Mouse (Mus musculus) hindbrain, embryonic 11.5 days (tissue): ENCODE measurements around the gene Zfp987. TPM values are rescaled to one million over a fixed set of nuclear protein-coding genes. Genes with fewer than 3 reads are reported as not detected.
"Not testable (repeated sequence)": the region's sequence is repeated elsewhere in the genome, so short reads cannot be mapped to it uniquely, and the experiment has no call there.

ENCODE experiments used
- ATAC-seq: fragments of 200-750 bp; cut with Nextera tagmentation; 2 replicates; pipeline ENCODE4 v1.8.0; 2017; ENCODE audit warnings: mild to moderate bottlenecking, moderate TSS enrichment, moderate library complexity; ENCODE audit not compliant: low FRiP score
- DNase-seq: peaks from one replicate; pipeline ENCODE4 v3.0.0-alpha.2; 2015; ENCODE audit warnings: low spot score
- H3K27ac ChIP-seq: fragments of 300-500 bp; sonication (generic); 2 replicates; pipeline ENCODE4 v1.5.1; 2014; ENCODE audit warnings: mild to moderate bottlenecking, low read depth, low read length
- H3K27me3 ChIP-seq: fragments of 300-500 bp; sonication (generic); 2 replicates; pipeline ENCODE4 v1.6.1; 2014; ENCODE audit warnings: mild to moderate bottlenecking, low read length, moderate library complexity, mixed read lengths; ENCODE audit not compliant: control insufficient read depth, insufficient read depth
- H3K36me3 ChIP-seq: fragments of 300-500 bp; sonication (generic); 2 replicates; pipeline ENCODE4 v1.6.1; 2014; ENCODE audit warnings: mild to moderate bottlenecking, low read length, moderate library complexity, mixed read lengths; ENCODE audit not compliant: control insufficient read depth, insufficient read depth
- H3K4me1 ChIP-seq: fragments of 300-500 bp; sonication (generic); replicated peaks from 2 replicates; pipeline ENCODE4 v1.6.1; 2014; ENCODE audit warnings: low read length, mixed read lengths; ENCODE audit not compliant: control insufficient read depth, insufficient read depth
- H3K4me2 ChIP-seq: fragments of 300-500 bp; sonication (generic); replicated peaks from 2 replicates; pipeline ENCODE4 v1.6.1; 2014; ENCODE audit warnings: mild to moderate bottlenecking, low read depth, low read length
- H3K4me3 ChIP-seq: fragments of 300-500 bp; sonication (generic); 2 replicates; pipeline ENCODE4 v1.5.1; 2014; ENCODE audit warnings: low read depth, low read length
- H3K9ac ChIP-seq: fragments of 300-500 bp; sonication (generic); 2 replicates; pipeline ENCODE4 v1.6.1; 2014; ENCODE audit warnings: low read depth, low read length
- H3K9me3 ChIP-seq: fragments of 300-500 bp; sonication (generic); 2 replicates; pipeline ENCODE4 v1.6.1; 2016; ENCODE audit warnings: low read length; ENCODE audit not compliant: control insufficient read depth
- WGBS: fragments of 180-500 bp; shearing (Covaris S2); extraction: QIAGEN DNeasy Blood & Tissue Kit; methylation state at CpG from one replicate; pipeline ENCODE4 v1.1.7; 2014; 5-methylcytosine and 5-hydroxymethylcytosine counted together
- polyA plus RNA-seq: library from polyadenylated mRNA; unstranded; fragments of >200 nt; fragmentation: Nextera tagmentation; extraction: Ambion mirVana; gene quantifications from 2 replicates; pipeline ENCODE4 v1.2.1, GENCODE M21; 2014

Zfp987 gene
- polyA plus RNA-seq, 1 experiment from 2014 or later = not detected

- not testable (repeated sequence) for H3K4me1 ChIP-seq, H3K9ac ChIP-seq, DNase-seq, H3K4me2 ChIP-seq, H3K27me3 ChIP-seq, ATAC-seq, H3K36me3 ChIP-seq, H3K27ac ChIP-seq, H3K4me3 ChIP-seq, H3K9me3 ChIP-seq
- 85% methylated on average over 6 of the region's 6 CpGs for WGBS
These were observed 34.1 kb upstream of the Zfp987 start for GRCm38 (mm10) chr4:146063001-146063400.

GRCm38 (mm10) chr4:146063621-146064020 lies 33.5 kb upstream of the Zfp987 start:
- not testable (repeated sequence) for H3K27ac ChIP-seq, H3K4me3 ChIP-seq, H3K9ac ChIP-seq, H3K36me3 ChIP-seq, H3K4me2 ChIP-seq, ATAC-seq, H3K27me3 ChIP-seq, H3K4me1 ChIP-seq, DNase-seq, H3K9me3 ChIP-seq
- WGBS = 91% methylated on average over 15 of the region's 15 CpGs

- 85% methylated on average over 5 of the region's 5 CpGs for WGBS
- not testable (repeated sequence) for H3K27me3 ChIP-seq, H3K9me3 ChIP-seq, H3K27ac ChIP-seq, H3K36me3 ChIP-seq, ATAC-seq, H3K4me3 ChIP-seq, H3K4me2 ChIP-seq, H3K4me1 ChIP-seq, H3K9ac ChIP-seq, DNase-seq
These were observed 32.3 kb upstream of the Zfp987 start for GRCm38 (mm10) chr4:146064807-146065206.

GRCm38 (mm10) chr4:146066932-146067580 lies 30.0 kb upstream of the Zfp987 start:
- H3K27ac ChIP-seq, H3K4me2 ChIP-seq, H3K9ac ChIP-seq, H3K36me3 ChIP-seq, H3K27me3 ChIP-seq, H3K4me1 ChIP-seq, H3K9me3 ChIP-seq: not testable (repeated sequence)
- ATAC-seq (0 out of 2 replicates have a peak, but pooled peaks have one; percentile 59), DNase-seq (peak; percentile 10)
- H3K4me3 ChIP-seq = peak overlapping the region; percentile 14; the same call in 1 of the 2 replicates
- WGBS = 44% methylated on average over 27 of the region's 45 CpGs

- peak overlapping the region; percentile 31 for H3K4me2 ChIP-seq
- ATAC-seq, H3K27ac ChIP-seq, H3K4me1 ChIP-seq, H3K36me3 ChIP-seq, H3K27me3 ChIP-seq, H3K9me3 ChIP-seq, H3K9ac ChIP-seq: not testable (repeated sequence)
- H3K4me3 ChIP-seq = peak overlapping the region; percentile 14; the same call in 1 of the 2 replicates
- 20% methylated on average over 55 of the region's 55 CpGs for WGBS
- peak; percentile 12 for DNase-seq
These were observed 29.5 kb upstream of the Zfp987 start for GRCm38 (mm10) chr4:146067594-146067993.

- 88% methylated on average over 5 of the region's 7 CpGs for WGBS
- H3K27me3 ChIP-seq, H3K9me3 ChIP-seq, DNase-seq, H3K4me2 ChIP-seq, H3K36me3 ChIP-seq, H3K27ac ChIP-seq, H3K9ac ChIP-seq, ATAC-seq, H3K4me1 ChIP-seq, H3K4me3 ChIP-seq: not testable (repeated sequence)
These were observed 23.8 kb upstream of the Zfp987 start for GRCm38 (mm10) chr4:146073264-146073663.

- H3K4me2 ChIP-seq, H3K9ac ChIP-seq, H3K27me3 ChIP-seq, H3K27ac ChIP-seq, H3K36me3 ChIP-seq, H3K4me1 ChIP-seq, ATAC-seq, DNase-seq, H3K9me3 ChIP-seq, H3K4me3 ChIP-seq: not testable (repeated sequence)
- WGBS = 52% methylated on average over 3 of the region's 3 CpGs
These were observed 4.3 kb downstream of the Zfp987 start for GRCm38 (mm10) chr4:146101448-146101847.

- H3K27me3 ChIP-seq, H3K4me1 ChIP-seq, H3K4me2 ChIP-seq, H3K36me3 ChIP-seq, H3K4me3 ChIP-seq, ATAC-seq, H3K27ac ChIP-seq, H3K9ac ChIP-seq, DNase-seq, H3K9me3 ChIP-seq: not testable (repeated sequence)
- WGBS = no CpG with 5 or more reads among the region's 6 CpGs
These were observed 59.4 kb downstream of the Zfp987 start, which contains the start of gene Zfp600 for GRCm38 (mm10) chr4:146156524-146156923. TSS of gene Zfp600 (plus strand) at chr4:146156824.

- H3K4me1 ChIP-seq, H3K4me3 ChIP-seq, H3K27me3 ChIP-seq, H3K4me2 ChIP-seq, H3K36me3 ChIP-seq, H3K27ac ChIP-seq, DNase-seq, H3K9ac ChIP-seq, ATAC-seq, H3K9me3 ChIP-seq: not testable (repeated sequence)
- WGBS = 91% methylated on average over 2 of the region's 4 CpGs
These were observed 65.8 kb downstream of the Zfp987 start for GRCm38 (mm10) chr4:146162893-146163292.
